Mouse (Mus musculus): ENCODE measurements at regions not wholly inside any gene's neighbourhood (a gene's known extent, or its start where the extent isn't known, plus 50 kb on each side); places are given as distances from the start of the nearest gene placed in this dataset.

GRCm38 (mm10) chr9:61668157-61668697 lies 246.1 kb downstream of the Rplp1 start:
- TF ChIP-seq EP300 (IDR thresholded peaks at IDR 0.05; ENCODE audit: insufficient read depth, low read depth, low read length) (peak; percentile 96), CTCF (IDR thresholded peaks at IDR 0.05; ENCODE audit: low read depth, low read length) (no peak), POLR2A (IDR thresholded peaks at IDR 0.05; ENCODE audit: insufficient read depth, low read length) (no peak)
